Mouse (Mus musculus) embryonic fibroblast, embryonic 13.5 days (primary cell): ENCODE measurements around the gene Aff4.
"Not testable (repeated sequence)": the region's sequence is repeated elsewhere in the genome, so short reads cannot be mapped to it uniquely, and the experiment has no call there.

ENCODE experiments used
- CTCF ChIP-seq: IDR thresholded peaks from 2 replicates; pipeline ENCODE4 v1.5.1; 2011; ENCODE audit warnings: mild to moderate bottlenecking, control low read depth, low read length, moderate library complexity, borderline replicate concordance; ENCODE audit not compliant: insufficient read depth
- POLR2A ChIP-seq: IDR thresholded peaks from 2 replicates; pipeline ENCODE4 v1.6.1; 2011; ENCODE audit warnings: low read depth, mild to moderate bottlenecking, control low read depth, low read length, moderate library complexity

- not testable (repeated sequence) for TF ChIP-seq CTCF, POLR2A
Measured at GRCm38 (mm10) chr11:53341019-53341418, 9.6 kb upstream of the Aff4 start.
